Mouse (Mus musculus) spleen, adult 2 months (tissue): ENCODE results near the gene Nr2f6.

Source experiments
- CTCF ChIP-seq: fragments of 200-500 bp; IDR thresholded peaks from 2 replicates; pipeline ENCODE4 v1.5.1; 2011; ENCODE audit warnings: mild to moderate bottlenecking, inconsistent platforms; ENCODE audit not compliant: insufficient read depth, insufficient read length, insufficient replicate concordance; ENCODE audit errors: extremely low read depth
- POLR2A ChIP-seq: fragments of 200-500 bp; IDR thresholded peaks from 2 replicates; pipeline ENCODE4 v1.6.1; 2011; ENCODE audit warnings: low read depth, low read length, inconsistent platforms

DNA sequence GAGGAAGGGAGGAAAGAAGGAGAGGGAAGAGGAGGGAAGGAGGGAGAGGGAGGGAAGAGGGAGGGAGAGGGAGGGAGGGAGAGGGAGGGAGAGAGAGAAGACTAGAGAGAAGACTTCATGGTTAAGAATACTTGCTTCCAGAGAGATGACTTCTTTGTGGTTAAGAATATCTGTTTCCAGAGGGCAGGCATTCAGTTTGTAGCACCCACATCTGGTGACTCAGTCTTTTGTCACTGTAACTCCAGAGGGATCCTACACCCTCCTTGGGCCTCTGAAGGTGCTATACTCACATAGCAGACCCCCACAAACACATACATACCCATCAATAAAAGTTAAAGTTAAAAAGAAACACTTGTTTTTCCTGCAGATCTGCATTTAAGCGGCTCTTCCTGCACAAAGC is 30.2 kb downstream of the Nr2f6 start:
- no peak for TF ChIP-seq CTCF
- no peak for TF ChIP-seq POLR2A
